Mouse (Mus musculus) right cerebral cortex, postnatal 4 days (tissue): Measurements from ENCODE around the gene Psma5.
"Not testable (repeated sequence)": the region's sequence is repeated elsewhere in the genome, so short reads cannot be mapped to it uniquely, and the experiment has no call there.

ENCODE experiments used
- DNase-seq: peaks from one replicate; pipeline ENCODE4 v3.0.0-alpha.2; 2022

Gene Psma5

GRCm38 (mm10) chr3:108256719-108257637 is at the start of gene Psma5:
TSS of gene Psma5 (plus strand) at chr3:108256926.
- peak; percentile 97 for DNase-seq

GRCm38 (mm10) chr3:108209001-108209400 is 47.7 kb upstream of the Psma5 start:
- no peak for DNase-seq

- DNase-seq, result no peak
These were observed 47.2 kb upstream of the Psma5 start for GRCm38 (mm10) chr3:108209536-108209935.

- peak; percentile 92 for DNase-seq
These were observed 46.6 kb upstream of the Psma5 start for GRCm38 (mm10) chr3:108209946-108210770.

GRCm38 (mm10) chr3:108210771-108211139 is 46.0 kb upstream of the Psma5 start, which contains the start of gene Atxn7l2:
TSS of gene Atxn7l2 (minus strand) at chr3:108210934.
- DNase-seq, result peak; percentile 68

GRCm38 (mm10) chr3:108211845-108212244 is 44.9 kb upstream of the Psma5 start:
- DNase-seq, result no peak

GRCm38 (mm10) chr3:108212406-108212805 is 44.3 kb upstream of the Psma5 start:
- DNase-seq, result no peak

GRCm38 (mm10) chr3:108214734-108215133 is 42.0 kb upstream of the Psma5 start:
- no peak for DNase-seq

GRCm38 (mm10) chr3:108220661-108221060 is 36.1 kb upstream of the Psma5 start:
- DNase-seq, result no peak

- DNase-seq, result no peak
These were observed 30.8 kb upstream of the Psma5 start for GRCm38 (mm10) chr3:108225711-108226557.

GRCm38 (mm10) chr3:108226558-108227350 is 30.0 kb upstream of the Psma5 start, which contains the start of gene Sypl2:
TSS of gene Sypl2 (minus strand) at chr3:108226648.
- no peak for DNase-seq

- no peak for DNase-seq
These were observed 29.2 kb upstream of the Psma5 start for GRCm38 (mm10) chr3:108227521-108227920.

- no peak for DNase-seq
These were observed 25.1 kb upstream of the Psma5 start for GRCm38 (mm10) chr3:108231646-108232045.

GRCm38 (mm10) chr3:108237474-108238102 is 19.1 kb upstream of the Psma5 start:
- not testable (repeated sequence) for DNase-seq

- DNase-seq, result no peak
These were observed 15.4 kb upstream of the Psma5 start for GRCm38 (mm10) chr3:108241243-108241839.

GRCm38 (mm10) chr3:108246857-108247256 is 9.9 kb upstream of the Psma5 start:
- DNase-seq, result no peak

GRCm38 (mm10) chr3:108257831-108258500 is 1.2 kb downstream of the Psma5 start:
- DNase-seq, result no peak

GRCm38 (mm10) chr3:108259319-108259718 is 2.6 kb downstream of the Psma5 start:
- DNase-seq, result no peak

GRCm38 (mm10) chr3:108279495-108279894 is 22.8 kb downstream of the Psma5 start:
- not testable (repeated sequence) for DNase-seq
